ENCODE assay signal across 8 mouse cellular contexts in genomic region chr7:102222336-102222735, GRCm38 (mm10). TPM values are rescaled to one million over a fixed set of nuclear protein-coding genes. Genes with fewer than 3 reads are reported as not detected.
DNase-seq lines count a peak whose midpoint lies in the region; ATAC-seq and TF ChIP-seq lines count a peak whose summit lies in the region.

No protein-coding gene starts in this region.

- peaks cover 14% of the 10 kb centered on the region for H3K4me1 ChIP-seq in forebrain, embryonic 10.5 days
- no peaks in the 10 kb centered on the region; the same call in 1 of the 2 replicates for H3K4me1 ChIP-seq in hindbrain, postnatal 0 days (ENCODE audit: insufficient read depth, low read length)
- peaks cover 24% of the 10 kb centered on the region for H3K4me1 ChIP-seq in liver, embryonic 15.5 days (replicated peaks)

- H3K27me3 ChIP-seq in forebrain, embryonic 10.5 days (ENCODE audit: poor library complexity, severe bottlenecking) = no peaks in the 10 kb centered on the region
- no peaks in the 10 kb centered on the region for H3K27me3 ChIP-seq in hindbrain, postnatal 0 days (ENCODE audit: insufficient read depth, low read length)
- H3K27me3 ChIP-seq in liver, embryonic 15.5 days = no peaks in the 10 kb centered on the region

- peak overlapping the region; percentile 75 for H3K4me3 ChIP-seq in forebrain, embryonic 10.5 days
- H3K4me3 ChIP-seq in hindbrain, postnatal 0 days (ENCODE audit: low read length) = peak overlapping the region; percentile 73
- H3K4me3 ChIP-seq in liver, embryonic 15.5 days (replicated peaks) = peak overlapping the region; percentile 64

- TF ChIP-seq CTCF in hindbrain, postnatal 0 days (IDR thresholded peaks at IDR 0.05; ENCODE audit: low read depth) = peak; percentile 60

- peak overlapping the region; percentile 92 for H3K4me2 ChIP-seq in hindbrain, postnatal 0 days (ENCODE audit: low read depth, low read length)
- H3K4me2 ChIP-seq in liver, embryonic 15.5 days = peak overlapping the region; percentile 84

- peak; percentile 71 for ATAC-seq in hindbrain, postnatal 0 days
- ATAC-seq in liver, embryonic 15.5 days (ENCODE audit: insufficient read depth) = peak; percentile 58

- WGBS in forebrain, embryonic 10.5 days = 0% methylated on average over 9 of the region's 13 CpGs
- under 1% methylated on average over 11 of the region's 13 CpGs for WGBS in hindbrain, postnatal 0 days
- WGBS in liver, embryonic 15.5 days (ENCODE audit: insufficient replicate concordance) = under 1% methylated on average over 10 of the region's 13 CpGs

- H3K9ac ChIP-seq in hindbrain, postnatal 0 days (replicated peaks; ENCODE audit: low read length) = peak overlapping the region; percentile 64
- H3K9ac ChIP-seq in liver, embryonic 15.5 days = peak overlapping the region; percentile 46; the same call in 1 of the 2 replicates

- H3K27ac ChIP-seq in forebrain, embryonic 10.5 days = peak overlapping the region; percentile 86
- peak overlapping the region; percentile 43; the same call in 1 of the 2 replicates for H3K27ac ChIP-seq in hindbrain, postnatal 0 days
- peak overlapping the region; percentile 46 for H3K27ac ChIP-seq in liver, embryonic 15.5 days (replicated peaks)

- H3K9me3 ChIP-seq in forebrain, embryonic 10.5 days = no peaks in the 10 kb centered on the region
- H3K9me3 ChIP-seq in hindbrain, postnatal 0 days (ENCODE audit: low read length) = no peaks in the 10 kb centered on the region
- no peaks in the 10 kb centered on the region for H3K9me3 ChIP-seq in liver, embryonic 15.5 days (replicated peaks)

- intact Hi-C loops in heart, postnatal 36 days (cut with DNase I) = loop anchor here (2.0 kb wide), 2 partner anchors 28 to 30 kb away; no protein-coding TSS in a partner anchor

- H3K36me3 ChIP-seq in forebrain, embryonic 10.5 days (replicated peaks) = peaks cover 16% of the 10 kb centered on the region; the same call in 1 of the 2 replicates
- no peaks in the 10 kb centered on the region; the same call in 1 of the 2 replicates for H3K36me3 ChIP-seq in hindbrain, postnatal 0 days (ENCODE audit: insufficient read depth, low read length)
- no peaks in the 10 kb centered on the region for H3K36me3 ChIP-seq in liver, embryonic 15.5 days (replicated peaks)

- peak; percentile 62 to 68 for DNase-seq in heart, adult 18-20 months
- no peak for DNase-seq in heart, postnatal 36 days
- DNase-seq in adrenal gland, postnatal 36 days = peak; percentile 49 to 63
- DNase-seq in forebrain, embryonic 10.5 days (ENCODE audit: extremely low spot score, low spot score) = peak; percentile 69
- peak; percentile 78 for DNase-seq in hindbrain, postnatal 0 days (ENCODE audit: low spot score)
- DNase-seq in neural tube, embryonic 10.5 days (ENCODE audit: extremely low spot score, low spot score) = peak; percentile 62
- DNase-seq in urinary bladder, adult 18-20 months (ENCODE audit: low spot score in 2 of 2) = no peak

RNA-seq across cellular contexts. Expression of gene Pgap2, which starts 12.3 kb away (rescaled TPM):
- total RNA-seq in heart, adult 18-20 months (2021) = 10 to 100 TPM; 77.6 to 82.5 TPM
- total RNA-seq in heart, postnatal 36 days (2021) = 10 to 100 TPM; 67.3 to 73.6 TPM
- total RNA-seq in adrenal gland, postnatal 36 days (2021) = 100 to 1,000 TPM in 1 of 2 experiments, 10 to 100 TPM in 1; 64.1 to 103 TPM
- polyA plus RNA-seq in forebrain, embryonic 10.5 days (2016; fragmentation: Nextera tagmentation; extraction: Ambion mirVana) = 54.7 and 55.0 TPM in 2 replicates
- total RNA-seq in hindbrain, postnatal 0 days (2014; rRNA removed) = 50.0 and 73.0 TPM in 2 replicates
- polyA plus RNA-seq in hindbrain, postnatal 0 days (2015; fragmentation: Nextera tagmentation; extraction: Ambion mirVana) = 59.3 and 61.7 TPM in 2 replicates
- 22.2 and 23.5 TPM in 2 replicates for polyA plus RNA-seq in liver, embryonic 15.5 days (2015; fragmentation: Nextera tagmentation; extraction: Ambion mirVana)

RNA-seq across cellular contexts. Expression of gene Nup98, which starts 12.4 kb away (rescaled TPM):
- 10 to 100 TPM; 31.0 to 35.4 TPM for total RNA-seq in heart, adult 18-20 months (2021)
- total RNA-seq in heart, postnatal 36 days (2021) = 10 to 100 TPM; 31.0 to 31.8 TPM
- total RNA-seq in adrenal gland, postnatal 36 days (2021) = 10 to 100 TPM; 61.1 to 78.2 TPM
- 45.9 and 48.7 TPM in 2 replicates for polyA plus RNA-seq in forebrain, embryonic 10.5 days (2016; fragmentation: Nextera tagmentation; extraction: Ambion mirVana)
- 33.9 and 37.1 TPM in 2 replicates for total RNA-seq in hindbrain, postnatal 0 days (2014; rRNA removed)
- polyA plus RNA-seq in hindbrain, postnatal 0 days (2015; fragmentation: Nextera tagmentation; extraction: Ambion mirVana) = 11.0 and 11.2 TPM in 2 replicates
- polyA plus RNA-seq in liver, embryonic 15.5 days (2015; fragmentation: Nextera tagmentation; extraction: Ambion mirVana) = 13.4 and 13.5 TPM in 2 replicates

RNA-seq across cellular contexts. Expression of gene Rhog, which starts 33.5 kb away (rescaled TPM):
- 10 to 100 TPM; 19.6 to 26.9 TPM for total RNA-seq in heart, adult 18-20 months (2021)
- total RNA-seq in heart, postnatal 36 days (2021) = 10 to 100 TPM; 24.7 to 35.3 TPM
- 10 to 100 TPM; 53.8 to 55.6 TPM for total RNA-seq in adrenal gland, postnatal 36 days (2021)
- 37.9 and 39.2 TPM in 2 replicates for polyA plus RNA-seq in forebrain, embryonic 10.5 days (2016; fragmentation: Nextera tagmentation; extraction: Ambion mirVana)
- 12.8 and 17.0 TPM in 2 replicates for total RNA-seq in hindbrain, postnatal 0 days (2014; rRNA removed)
- polyA plus RNA-seq in hindbrain, postnatal 0 days (2015; fragmentation: Nextera tagmentation; extraction: Ambion mirVana) = 22.1 and 22.6 TPM in 2 replicates
- polyA plus RNA-seq in liver, embryonic 15.5 days (2015; fragmentation: Nextera tagmentation; extraction: Ambion mirVana) = 57.4 and 62.3 TPM in 2 replicates

RNA-seq across cellular contexts. Expression of gene Stim1, which starts 45.3 kb away (rescaled TPM):
- total RNA-seq in heart, adult 18-20 months (2021) = 10 to 100 TPM; 20.7 to 25.8 TPM
- 10 to 100 TPM; 21.8 to 29.7 TPM for total RNA-seq in heart, postnatal 36 days (2021)
- total RNA-seq in adrenal gland, postnatal 36 days (2021) = 10 to 100 TPM; 63.5 to 73.1 TPM
- 11.6 and 11.7 TPM in 2 replicates for polyA plus RNA-seq in forebrain, embryonic 10.5 days (2016; fragmentation: Nextera tagmentation; extraction: Ambion mirVana)
- total RNA-seq in hindbrain, postnatal 0 days (2014; rRNA removed) = 32.9 and 34.6 TPM in 2 replicates
- 17.5 and 17.9 TPM in 2 replicates for polyA plus RNA-seq in hindbrain, postnatal 0 days (2015; fragmentation: Nextera tagmentation; extraction: Ambion mirVana)
- polyA plus RNA-seq in liver, embryonic 15.5 days (2015; fragmentation: Nextera tagmentation; extraction: Ambion mirVana) = 14.9 and 16.5 TPM in 2 replicates

Comparison
In these comparisons a context has a peak if more than half of its experiments do, and no peak if none do; other contexts are left out.
1. DNase-seq: peak in heart, adult 18-20 months (2 of 2), adrenal gland, postnatal 36 days (2 of 2), forebrain, embryonic 10.5 days (single experiment), hindbrain, postnatal 0 days (single experiment) and neural tube, embryonic 10.5 days (single experiment); none in heart, postnatal 36 days (0 of 2) and urinary bladder, adult 18-20 months (0 of 2).
2. Peak in every context shown above with its lines, with median percentiles within 50 percentile points of each other: H3K27ac ChIP-seq and H3K4me3 ChIP-seq.